Mouse (Mus musculus): ENCODE results near the gene Pkp4. TPM values are rescaled to one million over a fixed set of nuclear protein-coding genes. Genes with fewer than 3 reads are reported as not detected.
A peak's percentile ranks its signal among the peaks of the same experiment; 100 is the strongest.

Pkp4 gene
- polyA plus RNA-seq, 1 experiment: 58.0 TPM

DNA sequence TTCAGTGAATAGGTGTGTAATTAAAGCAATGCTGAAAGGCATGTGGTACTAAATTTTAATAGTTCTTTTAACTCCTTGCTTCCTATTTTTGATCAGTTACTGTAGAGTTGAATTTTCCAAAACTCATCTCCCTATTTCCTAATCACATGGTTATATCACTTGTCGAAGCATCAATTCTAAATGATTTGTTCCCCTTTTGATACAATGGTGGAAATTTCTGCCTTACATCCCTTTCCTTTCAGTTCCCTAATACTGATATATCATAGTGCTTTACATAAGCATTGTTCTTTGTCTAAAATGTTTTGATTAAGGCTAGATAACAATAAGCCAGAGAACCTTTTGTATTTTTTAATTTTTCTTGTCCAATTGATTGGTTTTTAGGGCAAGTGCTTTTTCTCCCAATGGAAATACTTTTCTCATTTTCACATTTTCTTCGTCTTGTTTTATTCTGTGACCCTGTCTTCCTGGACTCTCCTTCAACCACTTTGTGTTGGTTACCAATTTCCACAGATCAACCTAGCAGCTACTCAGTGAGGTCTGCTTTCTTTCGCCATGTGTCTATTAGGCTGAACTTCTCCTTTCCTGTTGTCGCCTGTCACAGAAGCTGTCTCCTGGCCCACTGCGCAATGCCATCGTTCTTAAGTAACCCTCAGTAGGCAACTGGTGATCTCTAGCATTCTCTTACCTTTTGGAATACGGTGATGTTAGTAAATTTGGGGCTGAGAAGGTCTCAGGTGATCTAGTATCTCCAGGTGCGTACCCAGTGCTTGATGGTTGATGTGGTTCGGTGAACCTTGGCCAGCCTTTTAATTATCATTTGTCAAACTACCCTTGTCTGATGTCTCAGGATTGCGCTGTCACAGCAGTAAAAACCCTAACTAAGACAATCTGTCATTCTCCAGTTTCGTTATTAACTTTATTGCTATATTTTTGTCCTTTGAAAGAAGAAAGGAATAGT lies 23.7 kb downstream of the Pkp4 start:
- TF ChIP-seq CTCF (IDR thresholded peaks at IDR 0.05; ENCODE audit: borderline replicate concordance, extremely low read depth, insufficient read depth, insufficient read length) (no peak), POLR2A (IDR thresholded peaks at IDR 0.05; ENCODE audit: borderline replicate concordance, extremely low read depth, insufficient read depth, insufficient read length, poor library complexity, severe bottlenecking) (no peak)
- DNase-seq (ENCODE audit: low read depth): no peak

- no peak for DNase-seq (ENCODE audit: low read depth)
- TF ChIP-seq POLR2A (IDR thresholded peaks at IDR 0.05; ENCODE audit: borderline replicate concordance, extremely low read depth, insufficient read depth, insufficient read length, poor library complexity, severe bottlenecking) (no peak), CTCF (IDR thresholded peaks at IDR 0.05; ENCODE audit: borderline replicate concordance, extremely low read depth, insufficient read depth, insufficient read length) (no peak)
These were observed 25.5 kb downstream of the Pkp4 start for GRCm38 (mm10) chr2:59186122-59186521.

DNA sequence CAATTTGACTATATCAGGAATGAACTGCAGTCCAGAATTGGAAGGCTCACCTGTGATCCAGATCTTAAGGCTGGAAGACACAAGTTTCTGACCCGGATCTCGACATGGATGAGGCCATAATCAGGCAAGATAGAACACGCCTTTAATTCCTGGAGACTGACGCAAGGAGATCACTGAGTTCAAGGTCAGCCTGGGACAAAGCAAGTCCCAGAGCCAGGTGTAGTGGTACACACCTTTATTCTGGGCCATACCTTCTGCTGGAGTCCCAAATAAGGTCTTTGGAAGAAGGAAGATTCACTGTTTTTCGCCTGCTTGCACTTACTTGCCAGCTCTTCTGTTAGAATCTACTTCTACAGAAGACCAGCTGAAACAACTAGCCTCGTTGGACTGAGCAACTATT lies 26.3 kb downstream of the Pkp4 start:
- TF ChIP-seq POLR2A (IDR thresholded peaks at IDR 0.05; ENCODE audit: borderline replicate concordance, extremely low read depth, insufficient read depth, insufficient read length, poor library complexity, severe bottlenecking) (no peak), CTCF (IDR thresholded peaks at IDR 0.05; ENCODE audit: borderline replicate concordance, extremely low read depth, insufficient read depth, insufficient read length) (no peak)
- DNase-seq (ENCODE audit: low read depth): no peak

- TF ChIP-seq CTCF (IDR thresholded peaks at IDR 0.05; ENCODE audit: borderline replicate concordance, extremely low read depth, insufficient read depth, insufficient read length) (no peak), POLR2A (IDR thresholded peaks at IDR 0.05; ENCODE audit: borderline replicate concordance, extremely low read depth, insufficient read depth, insufficient read length, poor library complexity, severe bottlenecking) (no peak)
- DNase-seq (ENCODE audit: low read depth): no peak
These were observed 27.7 kb downstream of the Pkp4 start for GRCm38 (mm10) chr2:59188306-59188705.

GRCm38 (mm10) chr2:59189661-59190185 lies 29.1 kb downstream of the Pkp4 start:
- no peak for TF ChIP-seq CTCF (IDR thresholded peaks at IDR 0.05; ENCODE audit: borderline replicate concordance, extremely low read depth, insufficient read depth, insufficient read length)
- TF ChIP-seq POLR2A (IDR thresholded peaks at IDR 0.05; ENCODE audit: borderline replicate concordance, extremely low read depth, insufficient read depth, insufficient read length, poor library complexity, severe bottlenecking): no peak
- no peak for DNase-seq (ENCODE audit: low read depth)

DNA sequence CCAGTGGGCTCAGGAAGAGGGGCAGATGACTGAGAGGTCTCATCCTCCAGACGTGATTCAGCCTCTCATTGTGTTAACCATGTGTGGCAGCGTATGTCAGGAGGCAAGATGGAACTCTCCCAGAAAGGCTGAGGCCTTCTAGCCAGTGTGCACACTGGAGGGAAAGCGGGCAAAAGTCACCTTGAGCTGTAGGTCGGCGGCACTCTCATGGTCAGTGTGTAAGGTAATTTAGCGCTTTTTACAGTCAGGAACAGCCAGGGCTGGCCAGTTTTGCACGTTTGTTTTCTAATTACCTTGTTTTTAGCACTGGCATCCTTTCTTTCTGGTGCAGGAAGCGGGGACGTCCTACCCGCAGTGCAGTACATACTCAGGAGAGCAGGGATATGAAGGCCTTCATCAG lies 29.5 kb downstream of the Pkp4 start:
- DNase-seq (ENCODE audit: low read depth): no peak

DNA sequence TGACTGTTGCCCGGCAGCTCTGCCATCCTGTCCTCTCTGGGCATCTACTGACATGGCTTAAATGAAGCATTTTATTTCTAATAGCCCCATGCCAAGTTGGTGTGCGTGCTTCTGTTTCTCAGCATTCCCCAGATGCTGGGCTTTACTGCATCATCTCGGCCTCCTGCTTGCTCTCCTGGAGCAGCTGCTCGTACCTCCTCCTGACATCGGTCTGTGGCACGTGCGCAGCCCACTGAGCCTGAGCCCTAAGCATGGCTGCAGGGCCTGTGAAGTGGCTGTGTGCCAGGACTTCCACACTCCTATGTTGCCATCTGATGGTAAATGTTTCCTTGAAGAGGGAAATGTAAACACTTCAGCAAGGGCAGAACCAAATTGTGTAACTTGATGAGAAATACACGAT lies 30.8 kb downstream of the Pkp4 start:
- TF ChIP-seq CTCF (IDR thresholded peaks at IDR 0.05; ENCODE audit: borderline replicate concordance, extremely low read depth, insufficient read depth, insufficient read length) (no peak), POLR2A (IDR thresholded peaks at IDR 0.05; ENCODE audit: borderline replicate concordance, extremely low read depth, insufficient read depth, insufficient read length, poor library complexity, severe bottlenecking) (no peak)
- peak; percentile 53 for DNase-seq (ENCODE audit: low read depth)

More for the DNA sequence above, 29.5 kb downstream of the Pkp4 start:
- TF ChIP-seq POLR2A (IDR thresholded peaks at IDR 0.05; ENCODE audit: borderline replicate concordance, extremely low read depth, insufficient read depth, insufficient read length, poor library complexity, severe bottlenecking) (no peak), CTCF (IDR thresholded peaks at IDR 0.05; ENCODE audit: borderline replicate concordance, extremely low read depth, insufficient read depth, insufficient read length) (no peak)

GRCm38 (mm10) chr2:59193117-59193516 lies 32.5 kb downstream of the Pkp4 start:
- no peak for TF ChIP-seq POLR2A (IDR thresholded peaks at IDR 0.05; ENCODE audit: borderline replicate concordance, extremely low read depth, insufficient read depth, insufficient read length, poor library complexity, severe bottlenecking)
- no peak for TF ChIP-seq CTCF (IDR thresholded peaks at IDR 0.05; ENCODE audit: borderline replicate concordance, extremely low read depth, insufficient read depth, insufficient read length)
- no peak for DNase-seq (ENCODE audit: low read depth)

GRCm38 (mm10) chr2:59197156-59197555 lies 36.5 kb downstream of the Pkp4 start:
- DNase-seq (ENCODE audit: low read depth): no peak
- TF ChIP-seq CTCF (IDR thresholded peaks at IDR 0.05; ENCODE audit: borderline replicate concordance, extremely low read depth, insufficient read depth, insufficient read length): no peak
- no peak for TF ChIP-seq POLR2A (IDR thresholded peaks at IDR 0.05; ENCODE audit: borderline replicate concordance, extremely low read depth, insufficient read depth, insufficient read length, poor library complexity, severe bottlenecking)

GRCm38 (mm10) chr2:59199476-59199976 lies 38.9 kb downstream of the Pkp4 start:
- TF ChIP-seq CTCF (IDR thresholded peaks at IDR 0.05; ENCODE audit: borderline replicate concordance, extremely low read depth, insufficient read depth, insufficient read length): no peak

DNA sequence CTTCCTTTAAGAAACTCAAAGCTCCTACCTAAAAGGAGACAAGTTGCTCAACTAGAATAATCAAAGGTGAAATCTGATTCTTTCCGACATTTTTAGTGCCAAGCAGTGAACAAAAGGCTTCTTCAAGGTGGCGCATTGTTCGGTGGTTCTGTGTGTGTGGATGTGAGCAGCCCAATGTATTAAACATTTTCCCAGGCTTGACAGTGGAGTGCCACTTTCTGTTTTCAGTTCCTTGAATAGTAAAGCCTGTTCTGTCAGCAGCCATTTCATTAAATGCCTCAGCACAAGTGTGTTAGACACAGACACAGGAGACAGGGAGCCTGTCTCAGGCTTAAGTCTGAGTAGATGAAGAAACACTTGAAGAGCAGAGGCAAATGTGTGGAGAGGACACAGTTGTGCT lies 39.9 kb downstream of the Pkp4 start:
- DNase-seq (ENCODE audit: low read depth): peak; percentile 37

More at GRCm38 (mm10) chr2:59199476-59199976, 38.9 kb downstream of the Pkp4 start:
- no peak for DNase-seq (ENCODE audit: low read depth)

GRCm38 (mm10) chr2:59202930-59203329 lies 42.3 kb downstream of the Pkp4 start:
- TF ChIP-seq CTCF (IDR thresholded peaks at IDR 0.05; ENCODE audit: borderline replicate concordance, extremely low read depth, insufficient read depth, insufficient read length) (no peak), POLR2A (IDR thresholded peaks at IDR 0.05; ENCODE audit: borderline replicate concordance, extremely low read depth, insufficient read depth, insufficient read length, poor library complexity, severe bottlenecking) (no peak)
- no peak for DNase-seq (ENCODE audit: low read depth)

More for the DNA sequence above, 39.9 kb downstream of the Pkp4 start:
- TF ChIP-seq CTCF (IDR thresholded peaks at IDR 0.05; ENCODE audit: borderline replicate concordance, extremely low read depth, insufficient read depth, insufficient read length): no peak
